Mouse (Mus musculus) olfactory bulb, adult 2 months (tissue): ENCODE data around the gene Shroom3. TPM values are rescaled to one million over a fixed set of nuclear protein-coding genes. Genes with fewer than 3 reads are reported as not detected.

Experiments
- H3K27ac ChIP-seq: fragments of 200-500 bp; 2 replicates; pipeline ENCODE4 v1.5.1; 2012; ENCODE audit warnings: low read depth, low read length; ENCODE audit not compliant: insufficient read depth
- H3K4me1 ChIP-seq: fragments of 200-500 bp; 2 replicates; pipeline ENCODE4 v1.6.1; 2012; ENCODE audit warnings: low read length; ENCODE audit not compliant: control insufficient read depth, insufficient read depth
- H3K4me3 ChIP-seq: fragments of 200-500 bp; 2 replicates; pipeline ENCODE4 v1.5.1; 2012; ENCODE audit warnings: mild to moderate bottlenecking, low read depth, low read length, moderate library complexity; ENCODE audit not compliant: insufficient read depth
- CTCF ChIP-seq: fragments of 200-500 bp; IDR thresholded peaks from 2 replicates; pipeline ENCODE4 v1.5.1; 2012; ENCODE audit warnings: low read depth, mild to moderate bottlenecking, low read length, moderate library complexity; ENCODE audit not compliant: insufficient read depth
- POLR2A ChIP-seq: fragments of 200-500 bp; IDR thresholded peaks from 2 replicates; pipeline ENCODE4 v1.6.1; 2012; ENCODE audit warnings: mild to moderate bottlenecking, low read depth, low read length, moderate library complexity; ENCODE audit not compliant: insufficient read depth
- WGBS: fragments of 180-500 bp; shearing (Covaris S2); methylation state at CpG from one replicate; pipeline ENCODE4 v1.1.7; 2018; 5-methylcytosine and 5-hydroxymethylcytosine counted together
- polyA plus RNA-seq: library from polyadenylated mRNA; stranded (reverse); fragments of >200 nt; gene quantifications from 2 replicates; pipeline ENCODE4 v1.2.4, GENCODE M21; 2012; ENCODE audit warnings: low replicate concordance; ENCODE audit not compliant: missing spikeins, insufficient read depth, insufficient read length

Shroom3 gene
- polyA plus RNA-seq, 1 experiment, result not detected

GRCm38 (mm10) chr5:92808503-92809415, 125.5 kb downstream of the Shroom3 start:
- 35% methylated on average over 28 of the region's 28 CpGs for WGBS

GRCm38 (mm10) chr5:92809416-92809750, 126.1 kb downstream of the Shroom3 start:
- 67% methylated on average over 13 of the region's 13 CpGs for WGBS
- Histone ChIP-seq H3K4me1 (peaks cover 12% of the 10 kb centered on the region), H3K4me3 (no peak overlapping the region), H3K27ac (no peak overlapping the region)
- TF ChIP-seq CTCF (no peak), POLR2A (no peak)

More at GRCm38 (mm10) chr5:92808503-92809415, 125.5 kb downstream of the Shroom3 start:
- no peak overlapping the region for H3K27ac ChIP-seq
- TF ChIP-seq CTCF, result no peak
- TF ChIP-seq POLR2A, result no peak
- H3K4me3 ChIP-seq, result no peak overlapping the region
- peaks cover 12% of the 10 kb centered on the region for H3K4me1 ChIP-seq

- Histone ChIP-seq H3K27ac (no peak overlapping the region), H3K4me3 (no peak overlapping the region), H3K4me1 (peaks cover 12% of the 10 kb centered on the region)
- no peak for TF ChIP-seq POLR2A
- TF ChIP-seq CTCF, result no peak
- WGBS, result 22% methylated on average over 9 of the region's 9 CpGs
Observed at GRCm38 (mm10) chr5:92810922-92811533, 127.8 kb downstream of the Shroom3 start.

- WGBS, result 61% methylated on average over 7 of the region's 7 CpGs
- Histone ChIP-seq H3K27ac (no peak overlapping the region), H3K4me1 (peaks cover 12% of the 10 kb centered on the region), H3K4me3 (no peak overlapping the region)
- TF ChIP-seq CTCF (no peak), POLR2A (no peak)
Observed at GRCm38 (mm10) chr5:92811761-92812160, 128.5 kb downstream of the Shroom3 start.

- H3K4me1 ChIP-seq, result peaks cover 12% of the 10 kb centered on the region
- no peak for TF ChIP-seq POLR2A
- no peak for TF ChIP-seq CTCF
- H3K4me3 ChIP-seq, result no peak overlapping the region
- WGBS, result 44% methylated on average over 8 of the region's 8 CpGs
- H3K27ac ChIP-seq, result no peak overlapping the region
Observed at GRCm38 (mm10) chr5:92812936-92813335, 129.7 kb downstream of the Shroom3 start.

GRCm38 (mm10) chr5:92813562-92813961, 130.3 kb downstream of the Shroom3 start:
- H3K4me1 ChIP-seq, result peaks cover 12% of the 10 kb centered on the region
- no peak overlapping the region for H3K4me3 ChIP-seq
- H3K27ac ChIP-seq, result no peak overlapping the region
- 86% methylated on average over 5 of the region's 5 CpGs for WGBS
- TF ChIP-seq CTCF, result no peak
- TF ChIP-seq POLR2A, result no peak

GRCm38 (mm10) chr5:92814621-92815020, 131.4 kb downstream of the Shroom3 start:
- H3K4me3 ChIP-seq, result no peak overlapping the region
- 92% methylated on average over 3 of the region's 3 CpGs for WGBS
- no peak overlapping the region for H3K27ac ChIP-seq
- TF ChIP-seq POLR2A, result no peak
- no peak for TF ChIP-seq CTCF
- peaks cover 7% of the 10 kb centered on the region for H3K4me1 ChIP-seq

- Histone ChIP-seq H3K27ac (no peak overlapping the region), H3K4me1 (no peaks in the 10 kb centered on the region), H3K4me3 (no peak overlapping the region)
- TF ChIP-seq POLR2A (no peak), CTCF (no peak)
- 69% methylated on average over 11 of the region's 11 CpGs for WGBS
Observed at GRCm38 (mm10) chr5:92817122-92817822, 134.0 kb downstream of the Shroom3 start.

GRCm38 (mm10) chr5:92821370-92821769, 138.1 kb downstream of the Shroom3 start:
- TF ChIP-seq POLR2A, result no peak
- TF ChIP-seq CTCF, result no peak
- H3K27ac ChIP-seq, result no peak overlapping the region
- H3K4me3 ChIP-seq, result no peak overlapping the region
- H3K4me1 ChIP-seq, result no peaks in the 10 kb centered on the region
- 71% methylated on average over 3 of the region's 3 CpGs for WGBS
